Mouse (Mus musculus): Measurements from ENCODE around the gene Gsc2.
"Not testable (repeated sequence)": the region's sequence is repeated elsewhere in the genome, so short reads cannot be mapped to it uniquely, and the experiment has no call there.

The Gsc2 gene

DNA sequence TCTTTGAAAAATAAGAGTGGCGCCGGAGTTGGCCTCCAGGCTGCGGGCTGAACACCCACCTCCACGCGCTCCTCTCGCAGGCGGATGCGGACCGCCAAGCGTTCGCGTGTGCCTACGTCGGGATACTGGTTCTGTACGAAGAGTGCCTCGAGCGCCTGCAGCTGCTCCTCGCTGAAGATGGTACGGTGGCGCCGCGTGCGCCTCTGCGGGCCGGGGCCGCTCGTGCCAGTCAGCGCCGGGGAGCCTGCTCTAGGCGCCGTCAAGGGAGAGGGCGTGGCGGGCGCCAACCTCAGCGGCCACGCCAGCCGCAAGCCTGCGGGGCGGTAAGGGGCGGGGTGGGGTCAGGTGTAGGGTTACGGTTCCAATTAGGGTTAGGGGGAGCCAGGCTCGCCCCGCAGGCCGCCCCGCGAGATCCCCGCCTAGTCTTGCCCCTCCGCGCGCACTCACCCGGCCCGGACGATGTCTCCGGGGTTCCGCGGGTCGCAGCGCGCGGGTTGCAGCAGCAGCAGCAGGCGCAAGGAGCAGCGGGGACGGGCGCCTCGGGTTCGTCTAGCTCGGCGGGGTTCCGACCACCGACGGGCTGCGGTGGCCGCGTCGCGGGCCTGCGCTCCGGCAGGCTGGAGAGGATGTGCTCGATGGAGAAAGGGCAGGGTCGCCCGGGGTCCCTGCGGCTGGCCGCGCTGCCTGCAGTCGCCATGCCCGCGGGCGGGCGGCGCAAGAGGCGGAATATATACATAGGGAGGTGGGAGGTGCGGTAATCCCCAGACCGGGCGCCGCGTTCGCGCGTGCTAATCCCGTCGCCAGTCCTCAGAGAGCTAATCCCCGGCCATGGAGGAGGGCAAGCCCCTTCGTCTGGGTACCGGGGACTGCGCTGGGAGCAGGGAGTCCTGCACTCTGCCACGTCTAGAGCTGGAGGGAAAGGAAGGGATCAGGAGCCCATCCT is at the start of gene Gsc2:
Gene Gsc2 (minus strand): TSS at position 753 of the 943 bp plus-strand sequence.
- DNase-seq = peak; percentile 7

DNA sequence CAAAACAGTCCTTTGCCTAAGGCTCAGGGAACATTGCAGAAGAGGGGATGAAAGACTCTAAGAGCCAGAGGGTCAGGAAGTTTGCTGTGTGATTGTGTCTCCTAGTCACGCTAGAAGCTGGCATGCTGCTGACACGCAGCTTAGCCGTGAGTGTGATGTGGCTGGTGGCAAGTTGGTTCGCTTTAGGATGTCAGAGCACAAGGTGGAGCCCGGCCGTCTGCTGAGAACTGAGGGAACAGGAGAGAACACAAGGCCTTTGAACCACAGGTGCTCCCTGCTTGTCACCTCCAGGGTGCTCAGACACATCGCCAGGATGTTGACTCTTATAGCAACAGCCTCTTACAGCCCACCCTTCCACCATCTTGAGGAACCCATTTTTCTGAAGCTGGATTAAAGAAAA is 47.2 kb upstream of the Gsc2 start:
- DNase-seq = no peak

DNA sequence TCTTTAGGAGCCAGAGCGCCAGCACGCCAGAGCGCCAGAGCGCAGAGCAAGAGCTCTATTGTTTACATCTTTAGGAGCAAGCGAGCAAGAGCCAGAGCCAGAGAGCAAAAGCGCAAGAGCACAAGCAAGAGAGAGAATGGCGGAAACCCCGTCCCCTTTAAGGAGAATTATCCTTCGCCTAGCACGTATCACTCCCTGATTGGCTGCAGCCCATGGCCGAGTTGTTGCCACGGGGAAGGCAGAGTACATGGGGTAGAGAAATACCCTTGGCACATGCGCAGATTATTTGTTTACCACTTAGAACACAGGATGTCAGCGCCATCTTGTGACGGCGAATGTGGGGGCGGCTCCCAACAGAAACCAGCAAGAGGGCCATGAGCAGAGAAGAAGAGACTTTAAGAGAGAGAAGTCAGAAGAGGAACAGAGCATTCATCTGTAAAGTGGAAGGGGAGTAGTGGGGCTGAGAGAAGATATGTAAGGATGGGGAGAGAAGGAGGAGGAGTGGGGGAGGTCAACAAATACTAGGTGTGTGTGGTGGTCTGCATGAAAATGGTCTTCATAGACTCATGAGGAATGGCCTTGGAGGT is 41.3 kb upstream of the Gsc2 start:
- not testable (repeated sequence) for DNase-seq

DNA sequence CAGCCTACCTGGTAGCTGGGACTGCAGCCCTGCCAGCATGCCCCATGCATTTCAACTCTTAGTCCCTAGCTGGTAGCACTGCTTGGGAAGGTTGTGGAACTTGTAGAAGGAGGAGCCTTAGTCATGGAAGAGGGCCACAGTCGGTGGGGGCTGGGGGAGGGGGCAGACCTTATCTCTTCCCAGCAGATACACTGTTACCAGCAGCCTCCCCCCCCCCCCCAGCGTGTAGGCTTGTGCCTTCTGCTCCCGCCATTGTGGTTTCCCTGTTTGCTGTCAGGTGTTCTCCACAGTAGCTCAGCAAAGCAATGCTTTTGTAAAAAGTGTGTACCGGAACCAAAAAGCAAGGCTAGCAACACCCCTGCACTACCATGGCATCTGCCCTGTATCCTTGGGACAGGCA is 36.8 kb upstream of the Gsc2 start:
- DNase-seq = no peak

DNA sequence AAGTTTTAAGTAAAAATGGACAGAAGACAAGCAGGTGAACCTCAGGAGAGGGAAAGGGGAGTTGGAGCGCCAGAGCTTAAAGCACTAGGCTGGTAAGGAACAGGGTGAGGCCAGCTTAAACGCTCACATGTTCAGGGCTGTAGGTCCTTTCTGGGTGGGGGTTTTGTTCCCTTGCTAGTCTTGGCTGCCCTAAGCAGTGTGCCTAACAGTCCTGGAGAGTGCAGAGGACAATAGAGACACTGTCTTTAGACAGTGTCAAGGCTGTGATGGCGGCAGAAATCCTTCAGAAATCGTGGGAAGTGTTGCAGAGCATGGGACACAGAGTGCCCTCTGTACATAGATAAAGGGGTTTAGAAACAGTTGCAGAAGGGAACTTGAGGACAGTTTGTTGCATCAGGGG is 35.2 kb upstream of the Gsc2 start:
- DNase-seq = no peak

DNA sequence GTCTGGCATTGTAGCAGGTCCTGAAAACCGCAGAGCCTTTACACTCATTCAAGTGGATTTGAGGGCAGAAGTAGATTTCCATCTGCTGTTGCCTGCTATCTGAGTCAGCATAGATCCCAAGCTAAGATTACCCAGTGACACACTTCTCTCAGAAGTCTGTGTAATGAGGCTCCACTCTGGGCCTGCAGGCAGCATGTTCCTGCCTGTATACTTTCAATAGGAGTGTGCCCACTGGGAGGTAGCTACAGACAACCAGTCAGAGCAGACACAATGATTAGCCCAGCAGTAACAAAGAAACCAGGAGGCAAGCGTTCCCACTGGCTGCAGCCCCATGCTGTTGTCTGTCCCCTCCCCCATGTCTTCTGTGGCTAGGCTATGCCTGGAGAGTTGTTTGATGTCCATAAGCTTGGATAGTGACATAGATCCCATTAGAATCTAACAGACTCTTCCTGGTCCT is 34.6 kb upstream of the Gsc2 start:
- no peak for DNase-seq

DNA sequence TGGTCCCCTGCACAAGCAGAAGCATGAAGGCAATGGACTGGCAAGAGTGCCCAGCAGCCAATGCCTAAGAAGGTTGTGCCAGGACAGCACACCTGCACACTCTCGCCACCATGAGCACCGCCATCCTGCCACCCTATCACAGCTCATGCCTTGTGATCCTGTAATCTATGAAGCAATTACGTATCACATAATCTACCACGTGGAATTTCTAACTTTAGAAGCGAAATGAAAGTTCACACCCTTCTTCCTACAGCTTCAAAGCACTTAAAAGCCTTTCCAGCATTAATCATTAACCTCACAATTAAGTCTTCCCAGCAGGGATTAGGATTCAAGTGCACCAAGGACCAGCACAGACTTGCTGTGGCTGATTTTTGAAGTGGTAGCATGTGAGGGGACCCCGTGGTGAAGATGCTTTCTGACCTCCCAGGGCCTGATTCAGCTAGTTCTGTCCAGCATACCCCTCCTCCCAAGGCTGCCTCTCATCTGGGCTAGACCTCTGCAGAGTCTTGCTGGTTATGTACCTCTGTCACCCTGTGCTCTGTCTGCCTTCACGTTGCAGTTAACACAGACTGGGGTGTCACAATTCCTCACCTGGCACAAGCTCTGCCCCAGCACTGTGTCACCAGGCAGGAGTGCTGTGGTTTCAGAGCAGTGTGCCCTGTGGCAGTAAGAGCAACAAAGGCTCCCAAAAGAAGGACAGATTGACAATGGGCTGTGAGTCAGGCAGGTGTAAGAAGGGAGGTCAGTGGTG is 30.4 kb upstream of the Gsc2 start:
- peak; percentile 55 for DNase-seq

DNA sequence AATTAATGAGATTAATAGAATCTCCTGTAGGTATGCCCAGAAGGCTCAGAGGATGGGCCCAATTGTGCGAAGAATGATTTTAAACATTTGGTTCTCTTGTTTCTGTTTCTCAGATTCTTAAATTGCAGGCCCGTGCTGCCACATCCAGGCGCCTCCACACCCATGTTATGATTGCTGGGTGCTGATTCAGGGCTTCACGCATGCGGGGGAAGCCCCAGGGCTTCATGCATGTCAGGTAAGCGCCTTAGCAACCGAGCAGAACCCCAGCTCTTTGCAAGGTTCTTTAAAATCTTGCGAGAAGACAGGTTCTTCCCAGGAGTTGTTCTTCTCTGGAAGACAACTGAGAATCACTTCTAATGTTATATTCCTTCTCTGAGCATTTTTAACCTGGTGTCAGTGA is 28.6 kb upstream of the Gsc2 start:
- DNase-seq = no peak

DNA sequence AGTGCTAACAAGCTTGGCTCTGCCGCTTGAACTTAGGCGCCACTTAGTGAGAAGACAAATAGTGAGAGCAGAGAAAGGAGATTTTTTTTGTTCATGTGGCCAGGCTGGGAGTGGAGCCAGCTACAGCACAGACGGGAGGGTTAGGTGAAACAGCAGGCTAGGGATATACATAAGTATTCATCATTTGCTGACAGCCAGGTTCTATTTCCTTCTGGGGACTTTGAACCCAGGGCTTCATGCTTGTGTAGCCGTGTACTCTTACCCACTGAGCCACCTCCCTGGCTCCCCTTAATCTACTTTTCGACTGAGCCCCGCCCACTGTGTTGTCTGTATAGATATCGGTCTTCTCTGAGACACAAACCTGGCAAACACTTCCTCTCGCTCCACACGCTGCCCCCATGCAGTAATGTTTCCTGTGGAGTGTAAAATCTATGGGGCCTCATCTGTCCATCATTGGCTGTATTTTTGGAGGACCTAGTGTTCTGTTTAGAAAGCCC is 24.4 kb upstream of the Gsc2 start:
- no peak for DNase-seq

DNA sequence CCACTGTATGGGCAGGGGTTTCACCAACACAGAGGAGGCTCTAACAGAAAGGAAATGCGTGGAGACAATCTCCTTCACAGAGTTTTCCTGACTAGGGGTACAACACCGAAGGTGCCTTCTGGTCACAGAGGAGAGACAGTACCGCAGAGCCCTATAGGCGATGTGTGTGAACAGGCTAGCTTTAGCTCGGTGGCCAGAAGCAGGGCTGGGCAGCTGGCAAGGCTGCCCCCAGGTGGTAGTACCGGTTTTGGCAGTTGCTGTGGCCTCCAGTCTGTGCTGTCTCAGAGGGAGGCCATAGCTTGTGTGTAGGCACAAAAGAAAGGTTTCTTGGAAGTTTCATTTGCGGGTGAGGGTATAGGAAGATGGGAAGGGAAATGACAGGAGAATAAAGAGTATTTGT is 24.0 kb upstream of the Gsc2 start:
- DNase-seq = peak; percentile 86

DNA sequence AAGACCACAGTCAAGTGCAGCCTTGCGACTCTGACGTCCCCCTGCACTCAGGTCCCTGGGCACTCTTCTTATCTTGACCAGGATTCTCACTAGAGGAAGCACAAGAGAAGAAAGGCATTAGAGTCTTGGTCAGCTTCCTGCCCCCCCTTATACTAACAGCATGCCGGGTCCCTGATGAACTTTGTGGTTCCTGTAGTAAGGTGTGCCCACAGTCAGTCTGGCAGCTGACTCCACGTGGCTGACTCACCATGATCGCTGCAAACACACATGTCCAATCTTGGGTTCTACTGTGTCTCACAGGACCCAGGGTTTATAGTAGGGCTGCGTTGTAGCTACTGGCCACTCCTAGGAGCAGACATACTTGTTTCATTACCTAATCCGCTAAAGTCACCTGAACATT is 23.3 kb upstream of the Gsc2 start:
- no peak for DNase-seq

DNA sequence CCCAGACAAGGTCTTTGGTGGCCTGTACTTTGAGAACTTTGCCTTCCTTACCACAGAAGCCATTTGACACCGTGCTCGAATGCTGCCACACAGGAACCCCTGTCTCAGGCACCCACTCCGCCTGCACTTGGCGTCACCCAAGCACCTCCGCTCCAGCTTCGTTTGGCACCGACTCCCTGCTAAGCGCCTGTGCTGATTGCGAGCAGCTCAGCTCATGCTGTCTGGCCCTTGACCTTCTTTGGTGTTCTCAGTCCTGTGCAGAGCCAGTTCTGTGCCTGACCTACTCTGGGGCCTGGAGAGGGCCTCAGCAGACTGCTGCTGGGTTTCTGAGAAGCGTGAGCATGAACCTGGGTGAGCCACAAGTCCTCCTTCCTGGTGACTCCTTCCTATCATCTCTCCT is 21.9 kb upstream of the Gsc2 start:
- peak; percentile 53 for DNase-seq

DNA sequence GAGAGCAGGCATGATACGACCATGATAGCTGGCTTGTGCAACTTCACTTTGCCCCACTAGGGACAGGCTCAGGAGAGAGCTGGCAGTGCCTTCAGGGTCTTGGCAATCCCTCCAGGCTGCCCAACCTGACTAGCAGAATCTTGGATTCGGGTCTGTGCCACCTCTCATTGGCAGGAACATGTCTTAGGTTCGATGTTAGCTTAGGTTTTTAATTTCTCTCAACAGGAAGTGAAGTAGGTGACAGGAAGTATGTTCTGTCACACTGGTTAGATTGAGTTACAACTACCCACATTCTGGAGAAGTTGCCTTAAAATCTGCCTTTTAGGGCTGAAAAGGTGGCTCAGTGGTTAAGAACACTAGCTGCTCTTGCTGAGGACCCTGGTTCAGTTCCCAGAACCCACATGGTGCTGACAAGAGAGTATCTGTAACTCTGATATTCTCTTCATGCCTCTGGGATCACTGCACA is 19.6 kb upstream of the Gsc2 start:
- no peak for DNase-seq

DNA sequence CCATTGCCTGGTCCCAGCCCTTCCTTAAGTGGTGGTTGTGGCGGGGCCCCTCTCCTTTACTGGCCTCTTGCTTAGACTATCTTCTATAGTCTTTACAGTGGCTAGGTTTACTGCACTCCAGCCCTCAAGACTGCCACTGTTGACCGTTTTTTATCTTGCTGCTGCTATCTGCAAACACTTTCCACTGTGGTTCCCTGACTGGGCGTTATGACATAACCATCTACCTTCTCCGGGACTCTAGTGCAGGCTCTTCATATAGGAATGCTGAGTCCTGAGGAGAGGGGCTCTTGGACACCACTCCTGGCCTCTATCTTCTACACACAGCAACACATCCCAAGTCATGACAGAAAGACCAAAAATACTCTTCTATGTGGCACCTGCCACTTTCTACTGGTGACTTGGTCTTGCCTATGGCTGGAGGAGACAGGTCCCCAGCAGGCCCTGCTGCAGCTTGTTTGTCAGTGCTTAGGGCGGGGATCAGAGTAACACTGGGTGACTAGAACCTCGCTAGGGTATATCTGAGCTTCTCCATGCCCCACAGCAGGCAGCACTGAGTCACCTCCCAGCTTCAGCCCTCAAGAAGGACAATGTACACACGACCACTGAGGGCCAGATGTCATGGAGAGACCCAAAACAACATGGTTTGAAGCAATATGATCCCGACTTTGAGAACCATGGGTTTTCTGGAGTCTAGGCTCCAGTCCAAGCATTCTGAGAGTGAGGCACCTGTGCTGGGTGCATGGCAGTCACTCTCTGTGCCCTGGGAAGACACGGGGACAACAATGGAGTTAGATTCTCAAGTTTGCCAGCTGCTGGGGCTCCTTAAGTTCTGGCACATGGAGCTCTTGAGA is 19.0 kb upstream of the Gsc2 start:
- DNase-seq = no peak

DNA sequence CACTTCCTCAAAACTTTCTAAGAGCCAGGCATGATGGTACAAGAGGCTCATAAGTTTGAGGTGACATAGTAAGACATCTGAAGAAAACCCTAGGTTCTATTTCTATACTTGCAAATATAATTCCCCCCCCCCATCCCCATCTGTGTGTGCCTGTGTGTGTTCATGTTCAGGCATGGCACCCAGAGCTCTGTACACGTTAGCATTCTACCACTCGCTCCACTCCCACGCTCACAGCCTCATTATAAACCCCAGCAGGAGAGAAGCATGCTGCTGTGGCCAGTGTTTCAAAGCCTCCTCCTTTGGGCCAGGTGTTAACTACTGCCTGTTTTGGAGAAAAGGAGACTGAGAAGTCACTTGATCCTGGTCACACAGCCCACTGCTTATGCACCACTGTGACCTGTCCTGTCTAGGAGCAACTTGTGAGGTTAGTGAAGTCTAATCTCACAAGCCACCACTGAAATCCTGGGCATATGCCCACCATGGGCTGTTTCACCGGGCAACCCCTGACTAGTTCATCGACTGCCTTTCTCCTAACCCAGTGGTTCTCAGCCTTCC is 17.1 kb upstream of the Gsc2 start:
- no peak for DNase-seq

DNA sequence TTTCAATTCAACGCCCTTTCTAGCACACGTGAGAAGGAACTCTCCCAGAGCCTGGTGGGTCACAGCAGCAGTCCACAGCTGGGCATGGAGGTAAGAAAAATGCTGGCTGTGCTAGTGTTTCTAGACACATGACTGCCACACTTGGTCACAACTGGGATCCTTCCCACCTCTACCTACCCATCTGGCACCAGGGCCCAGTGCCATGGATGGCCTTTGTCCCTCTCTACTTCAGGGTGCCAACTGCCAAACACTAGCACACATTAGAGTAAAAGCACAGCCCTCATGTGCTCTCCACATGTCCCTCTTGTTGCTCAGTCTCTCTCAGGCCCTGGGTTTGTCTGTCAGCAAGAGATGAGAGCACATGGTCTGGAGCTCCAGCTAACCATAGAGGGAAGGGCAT is 14.8 kb upstream of the Gsc2 start:
- no peak for DNase-seq

DNA sequence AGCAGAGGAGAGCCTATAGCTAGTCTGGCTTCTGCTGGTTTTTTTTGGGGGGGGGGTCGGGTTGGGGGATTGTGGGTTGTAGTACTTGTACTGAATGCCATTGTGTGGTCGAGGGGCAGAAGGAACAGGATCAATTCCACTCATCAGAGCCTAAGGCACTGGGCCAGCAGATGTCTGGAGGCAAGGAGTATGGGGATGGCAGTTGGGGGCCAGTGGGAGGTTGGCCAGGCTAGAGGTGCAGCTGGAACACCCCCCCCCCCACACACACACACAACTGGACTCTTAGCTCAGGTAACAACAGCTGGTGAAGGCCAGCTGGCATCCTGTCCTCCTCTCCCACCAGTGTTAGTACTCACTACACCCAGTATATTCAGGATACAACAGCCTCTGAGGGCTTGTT is 14.4 kb upstream of the Gsc2 start:
- DNase-seq = no peak

DNA sequence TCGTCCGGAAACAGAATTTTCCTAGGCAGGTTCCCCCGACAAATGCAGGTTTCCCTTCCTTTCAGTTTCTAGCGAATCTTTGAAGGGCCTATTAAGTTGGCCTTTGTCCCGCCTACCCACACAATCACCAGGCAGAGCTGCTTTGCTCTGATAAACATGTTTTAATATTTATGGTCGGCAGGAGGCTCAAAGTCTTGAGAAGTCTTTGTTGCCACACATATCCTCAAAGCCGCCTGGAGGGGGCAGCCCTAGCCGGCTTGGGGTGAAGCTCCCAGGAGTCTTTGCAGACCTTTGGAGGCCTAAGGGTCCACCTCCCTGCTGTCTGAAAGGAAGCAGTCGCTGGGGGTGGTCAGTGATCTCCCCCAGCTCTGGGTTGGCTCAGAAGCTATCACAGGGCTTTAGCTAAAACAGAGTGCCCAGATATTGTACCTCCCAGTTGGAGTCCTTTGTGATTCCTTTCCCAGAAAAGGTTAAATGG is 13.8 kb upstream of the Gsc2 start:
- peak; percentile 92 for DNase-seq

DNA sequence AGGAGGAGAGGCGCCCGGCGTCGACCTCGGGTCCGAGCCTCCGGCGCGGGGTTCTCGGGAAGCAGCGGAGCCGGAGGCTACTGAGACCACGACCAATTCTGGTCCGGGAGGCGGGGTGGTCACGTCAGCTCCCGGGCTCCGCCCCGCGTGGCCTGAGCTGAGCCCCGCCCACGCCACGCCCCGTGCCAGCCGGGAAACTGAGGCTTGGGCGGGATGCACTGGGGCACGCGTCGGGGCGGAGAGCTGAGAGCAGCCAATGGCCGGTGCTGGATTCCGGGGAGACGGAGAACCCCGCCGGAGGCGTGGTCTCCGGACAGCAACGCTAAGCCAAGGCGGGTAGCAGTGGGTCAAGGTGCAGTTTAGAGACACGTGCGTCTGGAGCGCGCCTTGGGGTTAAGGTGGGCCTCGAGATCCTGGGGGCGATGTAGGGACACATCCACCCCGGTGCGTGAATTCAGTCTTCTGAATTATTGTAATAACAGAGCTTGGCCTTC is 13.3 kb upstream of the Gsc2 start, which contains the start of gene Slc25a1:
Gene Slc25a1 (minus strand): TSS at position 133 of the 494 bp plus-strand sequence.
- peak; percentile 87 for DNase-seq

DNA sequence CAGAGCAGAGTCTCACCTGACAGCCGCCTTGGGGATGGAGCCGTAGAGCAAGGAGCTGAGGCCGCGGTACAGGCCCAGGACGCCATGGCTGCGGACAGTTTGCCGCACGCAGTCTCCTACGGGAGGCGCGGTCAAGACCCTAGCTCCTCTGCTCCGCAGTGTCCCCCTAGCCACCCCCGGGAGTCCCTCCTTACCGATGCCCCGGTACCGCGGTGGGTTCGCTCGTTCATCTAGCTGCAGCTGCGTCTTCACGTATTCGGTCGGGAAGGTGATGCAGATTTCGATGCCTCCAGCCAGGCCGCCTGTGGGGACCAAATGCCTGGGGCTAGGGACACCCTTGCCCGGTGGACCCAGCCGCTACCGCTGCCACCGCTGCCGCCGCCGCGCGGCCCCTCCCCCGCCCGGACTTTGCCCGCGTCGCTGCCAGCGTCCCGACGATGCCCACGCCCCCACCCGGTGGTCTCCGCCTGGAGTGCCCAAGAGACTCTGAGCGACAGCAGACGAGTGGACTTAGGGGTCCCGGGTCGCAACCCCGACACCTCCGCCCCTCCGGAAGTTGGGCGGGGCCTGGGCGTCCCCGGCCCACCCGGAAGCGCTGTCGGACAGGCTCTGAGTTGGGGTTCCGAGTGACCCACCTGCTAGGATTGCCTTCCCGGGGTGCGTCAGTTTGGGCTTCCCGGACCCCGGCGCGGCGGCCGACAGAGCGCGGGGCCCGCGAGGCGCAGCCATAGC is 12.7 kb upstream of the Gsc2 start:
- peak; percentile 29 for DNase-seq

DNA sequence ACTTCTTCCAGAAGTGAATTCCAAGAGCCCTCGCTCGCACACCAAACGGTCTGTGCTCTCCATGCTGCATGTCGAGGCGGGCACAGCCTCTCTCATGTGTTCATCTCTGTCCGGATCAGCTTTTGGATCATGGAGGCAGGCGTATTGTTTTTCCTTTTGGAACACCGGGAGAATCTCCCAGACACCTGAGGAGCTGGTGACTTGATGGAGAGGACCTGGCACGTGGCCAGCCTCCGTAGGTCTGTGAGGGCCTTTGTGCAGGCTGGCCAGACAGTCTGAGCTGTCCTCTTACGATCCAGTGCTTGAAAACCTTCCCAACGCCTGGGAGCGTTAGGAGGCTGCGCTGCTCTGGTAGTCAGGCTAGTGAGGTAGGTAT is 7.3 kb upstream of the Gsc2 start:
- DNase-seq = no peak
